Mouse (Mus musculus) T-helper 17 cell (primary cell): ENCODE results near the gene Gnai3.

Experiments used
- in situ Hi-C, 2 experiments: fragments of 300-600 bp; cut with MboI, MseI; formaldehyde crosslinking; loops; 1 replicate in 1 of 2; 2 replicates in 1 of 2; pipeline ENCODE4 v1.15.1; 2025; ENCODE audit warnings: high pct_unique_total_duplicates in 2 of 2

Gene Gnai3

GRCm38 (mm10) chr3:108112666-108113065 is 33.3 kb downstream of the Gnai3 start:
- in situ Hi-C loops: no loop called here

GRCm38 (mm10) chr3:108112246-108112645 is 33.7 kb downstream of the Gnai3 start:
- in situ Hi-C loops: no loop called here

GRCm38 (mm10) chr3:108111320-108111719 is 34.6 kb downstream of the Gnai3 start:
- in situ Hi-C loops: no loop called here

- in situ Hi-C loops: no loop called here
Observed at GRCm38 (mm10) chr3:108105281-108105680, 40.7 kb downstream of the Gnai3 start.

- in situ Hi-C loops: no loop called here
Observed at GRCm38 (mm10) chr3:108102075-108102474, 43.9 kb downstream of the Gnai3 start.

- in situ Hi-C loops: no loop called here
Observed at GRCm38 (mm10) chr3:108101594-108101993, 44.4 kb downstream of the Gnai3 start.

GRCm38 (mm10) chr3:108098316-108098715 is 47.6 kb downstream of the Gnai3 start:
- in situ Hi-C loops: no loop called here

GRCm38 (mm10) chr3:108097656-108098055 is 48.3 kb downstream of the Gnai3 start:
- in situ Hi-C loops: no loop called here

- in situ Hi-C loops: no loop called here
Observed at GRCm38 (mm10) chr3:108096726-108097125, 49.2 kb downstream of the Gnai3 start.

GRCm38 (mm10) chr3:108096226-108096625 is 49.7 kb downstream of the Gnai3 start:
- in situ Hi-C loops: no loop called here

- in situ Hi-C loops: no loop called here
Observed at GRCm38 (mm10) chr3:108094976-108095760, 50.8 kb downstream of the Gnai3 start.

- in situ Hi-C loops: no loop called here
Observed at GRCm38 (mm10) chr3:108094146-108094545, 51.8 kb downstream of the Gnai3 start.

- in situ Hi-C loops: no loop called here
Observed at GRCm38 (mm10) chr3:108093306-108093705, 52.6 kb downstream of the Gnai3 start.

GRCm38 (mm10) chr3:108092536-108093115 is 53.3 kb downstream of the Gnai3 start, which contains the start of gene Gnat2:
Gene Gnat2, plus strand, starts transcription at chr3:108092789.
- in situ Hi-C loops: no loop called here

GRCm38 (mm10) chr3:108092030-108092429 is 53.9 kb downstream of the Gnai3 start:
- in situ Hi-C loops: no loop called here

GRCm38 (mm10) chr3:108090561-108090960 is 55.4 kb downstream of the Gnai3 start:
- in situ Hi-C loops: no loop called here

GRCm38 (mm10) chr3:108089916-108090315 is 56.0 kb downstream of the Gnai3 start:
- in situ Hi-C loops: no loop called here

- in situ Hi-C loops: no loop called here
Observed at GRCm38 (mm10) chr3:108088842-108089380, 57.0 kb downstream of the Gnai3 start.

GRCm38 (mm10) chr3:108087329-108087728 is 58.6 kb downstream of the Gnai3 start:
- in situ Hi-C loops: no loop called here

GRCm38 (mm10) chr3:108086470-108086979 is 59.4 kb downstream of the Gnai3 start, which contains the start of gene Ampd2:
Gene Ampd2, minus strand, starts transcription at chr3:108086651.
- in situ Hi-C loops: no loop called here

GRCm38 (mm10) chr3:108085721-108086469 is 60.1 kb downstream of the Gnai3 start:
- in situ Hi-C loops: no loop called here

GRCm38 (mm10) chr3:108085281-108085720 is 60.6 kb downstream of the Gnai3 start:
- in situ Hi-C loops: no loop called here
